Mouse (Mus musculus) stomach, postnatal 0 days (tissue): ENCODE measurements around the gene Dnajc28. TPM values are rescaled to one million over a fixed set of nuclear protein-coding genes. Genes with fewer than 3 reads are reported as not detected.

ENCODE experiments used
- ATAC-seq: fragments of 200-750 bp; cut with Nextera tagmentation; 2 replicates; pipeline ENCODE4 v1.8.0; 2017; ENCODE audit not compliant: low FRiP score, low TSS enrichment
- DNase-seq: peaks from one replicate; pipeline ENCODE4 v3.0.0-alpha.2; 2016; ENCODE audit warnings: low spot score
- H3K27ac ChIP-seq: fragments of 300-500 bp; sonication (generic); replicated peaks from 2 replicates; pipeline ENCODE4 v1.5.1; 2014; ENCODE audit warnings: mild to moderate bottlenecking, control low read depth
- H3K27me3 ChIP-seq: fragments of 300-500 bp; sonication (generic); 2 replicates; pipeline ENCODE4 v1.6.1; 2014; ENCODE audit warnings: low read length; ENCODE audit not compliant: control insufficient read depth, insufficient read depth
- H3K36me3 ChIP-seq: fragments of 300-500 bp; sonication (generic); 2 replicates; pipeline ENCODE4 v1.6.1; 2014; ENCODE audit warnings: low read length, mixed read lengths; ENCODE audit not compliant: control insufficient read depth, insufficient read depth
- H3K4me1 ChIP-seq: fragments of 300-500 bp; sonication (generic); replicated peaks from 2 replicates; pipeline ENCODE4 v1.6.1; 2014; ENCODE audit warnings: antibody characterized with exemption; ENCODE audit not compliant: control insufficient read depth, insufficient read depth
- H3K4me2 ChIP-seq: fragments of 300-500 bp; sonication (generic); replicated peaks from 2 replicates; pipeline ENCODE4 v1.6.1; 2014; ENCODE audit warnings: low read depth, mild to moderate bottlenecking, control low read depth, moderate library complexity
- H3K4me3 ChIP-seq: fragments of 300-500 bp; sonication (generic); 2 replicates; pipeline ENCODE4 v1.5.1; 2014; ENCODE audit warnings: low read depth, low read length, control low read depth
- H3K9ac ChIP-seq: fragments of 300-500 bp; sonication (generic); 2 replicates; pipeline ENCODE4 v1.6.1; 2014; ENCODE audit warnings: mild to moderate bottlenecking, low read length, control low read depth, mixed read lengths
- H3K9me3 ChIP-seq: fragments of 300-500 bp; sonication (generic); 2 replicates; pipeline ENCODE4 v1.6.1; 2016; ENCODE audit warnings: low read length; ENCODE audit not compliant: control insufficient read depth
- CTCF ChIP-seq: IDR thresholded peaks from 2 replicates; pipeline ENCODE4 v1.5.1; 2016; ENCODE audit warnings: antibody characterized with exemption, low read depth, mild to moderate bottlenecking, moderate library complexity
- EP300 ChIP-seq: optimal IDR thresholded peaks from 2 replicates; pipeline ENCODE3; 2016; ENCODE audit warnings: antibody characterized with exemption
- WGBS: fragments of 180-500 bp; shearing (Covaris S2); extraction: QIAGEN DNeasy Blood & Tissue Kit; methylation state at CpG from one replicate; pipeline ENCODE4 v1.1.7; 2014; 5-methylcytosine and 5-hydroxymethylcytosine counted together
- polyA plus RNA-seq: library from polyadenylated mRNA; unstranded; fragments of >200 nt; fragmentation: Nextera tagmentation; extraction: Ambion mirVana; gene quantifications from 2 replicates; pipeline ENCODE4 v1.2.1, GENCODE M21; 2015

Dnajc28 gene
- polyA plus RNA-seq, 1 experiment from 2014 or later: 1.4 TPM

DNA sequence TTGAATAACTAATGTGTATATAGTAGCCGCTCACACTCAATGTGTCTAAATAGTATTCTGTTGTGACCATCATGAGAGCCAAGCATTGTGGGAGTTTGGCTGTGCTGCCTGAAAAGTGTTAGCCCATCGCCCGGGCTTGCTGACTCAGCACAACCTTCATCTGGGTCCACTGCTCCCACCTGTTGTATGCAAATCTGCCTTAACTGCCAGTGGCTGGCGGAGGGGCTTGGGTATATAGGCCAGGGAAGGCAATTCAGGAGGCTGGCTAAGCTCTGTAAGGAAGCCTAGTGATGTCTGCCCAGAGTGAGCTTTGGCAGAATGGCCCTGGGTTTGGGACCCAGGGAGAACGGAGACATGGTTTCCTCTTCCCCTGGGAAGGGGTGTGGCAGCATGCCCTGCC lies 1.4 kb upstream of the Dnajc28 start:
- Histone ChIP-seq H3K36me3 (peaks cover 16% of the 10 kb centered on the region), H3K9me3 (no peaks in the 10 kb centered on the region), H3K27ac (no peak overlapping the region), H3K27me3 (no peaks in the 10 kb centered on the region), H3K4me1 (no peaks in the 10 kb centered on the region; the same call in 1 of the 2 replicates), H3K4me3 (no peak overlapping the region), H3K4me2 (no peak overlapping the region), H3K9ac (no peak overlapping the region)
- DNase-seq (no peak), ATAC-seq (no peak)
- 91% methylated on average over 5 of the region's 5 CpGs for WGBS
- TF ChIP-seq EP300 (no peak), CTCF (no peak)

DNA sequence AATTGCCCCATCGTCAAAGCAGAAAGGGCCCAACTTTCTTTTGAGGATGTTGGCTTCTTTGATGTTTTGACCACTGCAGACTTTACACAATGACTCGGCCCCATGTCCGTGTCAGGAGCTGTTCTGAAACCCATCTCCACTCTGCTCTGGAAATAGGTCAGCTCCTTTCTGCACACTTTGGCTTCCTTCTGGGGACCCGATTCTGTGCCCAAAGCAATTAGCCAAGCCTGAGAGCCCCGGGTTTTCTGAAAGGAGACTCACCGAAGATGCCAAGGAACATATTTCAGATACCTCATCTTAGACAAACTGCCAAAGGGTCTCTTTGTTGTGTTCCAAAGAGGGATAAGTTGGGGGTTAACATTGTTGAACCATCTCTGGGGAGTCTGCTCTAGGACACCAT lies 4.3 kb downstream of the Dnajc28 start:
- no peak for ATAC-seq

DNA sequence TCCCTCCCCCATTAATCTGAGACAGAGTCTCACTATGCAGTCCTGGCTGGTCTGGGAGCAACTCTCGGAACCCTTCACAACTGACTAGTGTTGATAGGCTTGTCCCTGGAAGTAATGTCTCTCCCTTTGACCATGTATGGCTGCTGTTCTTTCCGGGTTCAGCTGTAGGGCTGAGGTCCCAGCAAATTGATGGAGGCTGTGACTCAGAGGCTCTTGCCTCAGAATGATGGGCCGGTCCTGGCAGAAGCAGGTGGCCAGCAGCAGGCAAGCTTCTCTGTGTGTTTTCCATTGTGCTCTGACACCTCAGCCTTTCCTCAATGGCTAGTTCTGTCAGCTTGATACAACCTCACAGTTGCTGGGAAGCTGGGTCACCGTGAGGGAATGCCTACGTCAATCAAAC lies 6.3 kb downstream of the Dnajc28 start:
- no peak overlapping the region for H3K4me2 ChIP-seq
- H3K9ac ChIP-seq: no peak overlapping the region
- WGBS: 60% methylated on average over 5 of the region's 5 CpGs
- DNase-seq: no peak
- H3K27me3 ChIP-seq: no peaks in the 10 kb centered on the region
- TF ChIP-seq EP300: no peak
- no peak for TF ChIP-seq CTCF
- peak; percentile 62 for ATAC-seq
- H3K4me3 ChIP-seq: no peak overlapping the region
- no peaks in the 10 kb centered on the region for H3K36me3 ChIP-seq
- no peaks in the 10 kb centered on the region for H3K4me1 ChIP-seq
- H3K9me3 ChIP-seq: no peaks in the 10 kb centered on the region
- H3K27ac ChIP-seq: no peak overlapping the region

More for the DNA sequence above, 4.3 kb downstream of the Dnajc28 start:
- H3K9me3 ChIP-seq: no peaks in the 10 kb centered on the region
- 80% methylated on average over 6 of the region's 6 CpGs for WGBS
- no peak overlapping the region for H3K9ac ChIP-seq
- H3K4me3 ChIP-seq: no peak overlapping the region
- H3K27me3 ChIP-seq: no peaks in the 10 kb centered on the region
- TF ChIP-seq CTCF (no peak), EP300 (no peak)
- no peaks in the 10 kb centered on the region; the same call in 1 of the 2 replicates for H3K4me1 ChIP-seq
- no peaks in the 10 kb centered on the region for H3K36me3 ChIP-seq
- no peak overlapping the region for H3K27ac ChIP-seq
- no peak for DNase-seq
- H3K4me2 ChIP-seq: no peak overlapping the region

DNA sequence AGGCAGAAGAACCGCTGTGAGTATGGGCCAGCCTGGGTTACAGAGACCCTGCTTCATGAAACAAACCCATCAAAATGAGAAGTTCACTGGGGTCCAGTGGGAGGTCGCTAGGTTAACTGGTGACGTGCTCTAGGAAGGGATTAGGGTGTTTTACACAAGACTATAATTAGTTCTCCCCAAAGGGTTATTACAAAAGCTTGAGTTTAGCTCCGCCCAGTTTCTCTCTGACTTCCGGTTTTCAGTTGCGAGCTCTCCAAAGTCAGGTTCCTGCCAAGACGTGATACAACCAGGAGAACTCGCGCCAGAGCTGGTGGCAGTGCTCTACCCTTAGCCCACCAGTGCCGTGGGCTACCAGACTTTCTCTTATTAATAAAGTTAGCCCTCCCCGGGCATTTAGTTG lies 7.6 kb downstream of the Dnajc28 start:
- Histone ChIP-seq H3K4me3 (no peak overlapping the region), H3K4me2 (no peak overlapping the region), H3K9ac (no peak overlapping the region), H3K27ac (no peak overlapping the region), H3K9me3 (no peaks in the 10 kb centered on the region), H3K4me1 (no peaks in the 10 kb centered on the region), H3K36me3 (no peaks in the 10 kb centered on the region), H3K27me3 (no peaks in the 10 kb centered on the region)
- no peak for ATAC-seq
- WGBS: 60% methylated on average over 11 of the region's 11 CpGs
- TF ChIP-seq CTCF (no peak), EP300 (no peak)
- no peak for DNase-seq

DNA sequence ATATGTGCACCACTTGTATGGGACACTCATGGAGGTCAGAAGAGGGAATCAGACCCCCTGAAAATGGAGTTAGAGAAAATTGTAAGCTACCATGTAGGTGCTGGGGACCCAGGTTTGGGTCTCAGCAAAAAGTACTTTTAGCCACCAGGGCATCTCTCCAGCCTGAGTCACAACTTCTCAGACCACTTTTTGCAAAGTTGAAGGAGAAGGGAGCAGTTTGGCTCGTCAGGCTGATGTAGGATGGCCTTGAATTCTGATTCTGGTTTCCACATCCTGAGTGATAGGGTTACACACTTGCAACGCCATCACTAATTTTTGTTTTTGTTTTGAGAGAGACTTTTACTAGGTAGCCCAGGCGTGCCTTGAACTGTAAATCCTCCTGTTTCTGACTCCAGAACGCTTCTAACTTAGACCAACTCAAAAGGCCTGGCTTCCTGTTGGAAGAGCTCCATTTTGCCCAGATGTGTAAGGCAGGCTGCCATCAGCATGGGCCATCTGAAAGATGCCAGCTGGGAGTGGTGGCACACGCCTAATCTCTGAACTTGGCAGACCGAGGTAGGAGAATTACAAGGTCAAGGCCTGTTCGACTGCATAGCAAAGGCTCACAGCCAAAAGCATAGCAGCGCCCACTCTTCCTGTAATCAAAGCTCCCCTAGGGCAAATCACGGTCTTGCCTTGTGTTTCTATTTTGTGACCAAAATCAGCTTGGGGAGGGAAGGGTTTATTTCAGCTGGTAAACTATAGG lies 9.2 kb downstream of the Dnajc28 start:
- H3K4me2 ChIP-seq: no peak overlapping the region
- peak overlapping the region; percentile 45; the same call in 1 of the 2 replicates for H3K27ac ChIP-seq
- 47% methylated on average over 9 of the region's 9 CpGs for WGBS
- no peaks in the 10 kb centered on the region for H3K4me1 ChIP-seq
- no peaks in the 10 kb centered on the region for H3K27me3 ChIP-seq
- H3K36me3 ChIP-seq: no peaks in the 10 kb centered on the region
- no peak overlapping the region for H3K9ac ChIP-seq
- no peak overlapping the region for H3K4me3 ChIP-seq
- H3K9me3 ChIP-seq: no peaks in the 10 kb centered on the region
- no peak for DNase-seq
- TF ChIP-seq EP300 (no peak), CTCF (no peak)
- ATAC-seq: no peak

DNA sequence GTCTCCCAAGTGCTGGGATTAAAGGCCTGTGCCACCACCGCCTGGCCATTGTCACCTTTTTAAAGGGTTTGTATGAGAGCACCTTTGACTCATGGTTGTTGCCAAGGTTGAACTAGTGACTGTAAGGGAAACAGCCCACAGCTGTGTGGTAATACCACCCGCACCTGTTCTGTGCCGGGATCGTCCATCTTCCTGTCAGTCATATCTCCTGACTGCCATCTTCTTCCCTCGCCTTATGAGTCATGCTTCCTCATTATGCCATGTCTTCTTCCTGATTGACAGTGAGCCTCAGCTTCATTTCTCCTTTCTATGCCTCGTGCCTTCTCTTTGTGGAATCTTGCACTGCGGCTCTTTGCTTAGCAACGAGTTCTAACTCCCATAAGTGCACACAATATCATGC lies 11.9 kb downstream of the Dnajc28 start:
- Histone ChIP-seq H3K9ac (no peak overlapping the region), H3K4me1 (no peaks in the 10 kb centered on the region), H3K4me2 (no peak overlapping the region), H3K4me3 (no peak overlapping the region), H3K9me3 (no peaks in the 10 kb centered on the region), H3K27ac (no peak overlapping the region), H3K36me3 (no peaks in the 10 kb centered on the region), H3K27me3 (no peaks in the 10 kb centered on the region)
- 83% methylated on average over 8 of the region's 8 CpGs for WGBS
- DNase-seq: no peak
- no peak for ATAC-seq
- TF ChIP-seq CTCF: no peak
- TF ChIP-seq EP300: no peak
